Mouse (Mus musculus) hindbrain, embryonic 13.5 days (tissue): ENCODE data around the gene Gm867. TPM values are rescaled to one million over a fixed set of nuclear protein-coding genes. Genes with fewer than 3 reads are reported as not detected.

ENCODE experiments used
- ATAC-seq: fragments of 200-750 bp; cut with Nextera tagmentation; 2 replicates; pipeline ENCODE4 v1.8.0; 2017; ENCODE audit warnings: moderate TSS enrichment; ENCODE audit not compliant: low FRiP score
- H3K27ac ChIP-seq: fragments of 300-500 bp; sonication (generic); 2 replicates; pipeline ENCODE4 v1.5.1; 2015; ENCODE audit warnings: inconsistent platforms, mild to moderate bottlenecking, moderate library complexity
- H3K27me3 ChIP-seq: fragments of 300-500 bp; sonication (generic); 2 replicates; pipeline ENCODE4 v1.6.1; 2015; ENCODE audit warnings: mild to moderate bottlenecking, inconsistent platforms
- H3K36me3 ChIP-seq: fragments of 300-500 bp; sonication (generic); 2 replicates; pipeline ENCODE4 v1.6.1; 2015; ENCODE audit warnings: mild to moderate bottlenecking, inconsistent platforms
- H3K4me1 ChIP-seq: fragments of 300-500 bp; sonication (generic); replicated peaks from 2 replicates; pipeline ENCODE4 v1.6.1; 2015; ENCODE audit warnings: inconsistent platforms
- H3K4me2 ChIP-seq: fragments of 300-500 bp; sonication (generic); 2 replicates; pipeline ENCODE4 v1.6.1; 2015; ENCODE audit warnings: inconsistent platforms, mild to moderate bottlenecking, moderate library complexity
- H3K4me3 ChIP-seq: fragments of 300-500 bp; sonication (generic); 2 replicates; pipeline ENCODE4 v1.5.1; 2015; ENCODE audit warnings: mild to moderate bottlenecking, inconsistent platforms
- H3K9ac ChIP-seq: fragments of 300-500 bp; sonication (generic); 2 replicates; pipeline ENCODE4 v1.6.1; 2015; ENCODE audit warnings: mild to moderate bottlenecking, inconsistent platforms
- H3K9me3 ChIP-seq: fragments of 300-500 bp; sonication (generic); 2 replicates; pipeline ENCODE4 v1.6.1; 2016; ENCODE audit warnings: inconsistent platforms
- WGBS: fragments of 180-500 bp; shearing (Covaris S2); methylation state at CpG from one replicate; pipeline ENCODE4 v1.1.7; 2015; 5-methylcytosine and 5-hydroxymethylcytosine counted together
- polyA plus RNA-seq: library from polyadenylated mRNA; unstranded; fragments of >200 nt; fragmentation: Nextera tagmentation; extraction: Ambion mirVana; gene quantifications from 2 replicates; pipeline ENCODE4 v1.2.1, GENCODE M21; 2015

Gene Gm867
- polyA plus RNA-seq, 1 experiment from 2014 or later = 2.3 TPM

GRCm38 (mm10) chr10:75945213-75945612, 4.7 kb upstream of the Gm867 start:
- Histone ChIP-seq H3K4me2 (no peak overlapping the region), H3K27me3 (peaks cover 21% of the 10 kb centered on the region), H3K4me1 (peaks cover 21% of the 10 kb centered on the region), H3K36me3 (no peaks in the 10 kb centered on the region), H3K27ac (no peak overlapping the region), H3K9ac (no peak overlapping the region), H3K9me3 (no peaks in the 10 kb centered on the region), H3K4me3 (no peak overlapping the region)
- 92% methylated on average over 7 of the region's 7 CpGs for WGBS
- no peak for ATAC-seq

- Histone ChIP-seq H3K9ac (no peak overlapping the region), H3K4me3 (no peak overlapping the region), H3K9me3 (no peaks in the 10 kb centered on the region), H3K27me3 (peaks cover 16% of the 10 kb centered on the region), H3K4me2 (0 out of 2 replicates have a peak overlapping the region, but pooled peaks have one; percentile 1), H3K4me1 (peaks cover 21% of the 10 kb centered on the region), H3K27ac (peak overlapping the region; percentile 68), H3K36me3 (no peaks in the 10 kb centered on the region)
- ATAC-seq = no peak
- 12% methylated on average over 11 of the region's 11 CpGs for WGBS
Measured at GRCm38 (mm10) chr10:75944066-75944772, 3.7 kb upstream of the Gm867 start.

DNA sequence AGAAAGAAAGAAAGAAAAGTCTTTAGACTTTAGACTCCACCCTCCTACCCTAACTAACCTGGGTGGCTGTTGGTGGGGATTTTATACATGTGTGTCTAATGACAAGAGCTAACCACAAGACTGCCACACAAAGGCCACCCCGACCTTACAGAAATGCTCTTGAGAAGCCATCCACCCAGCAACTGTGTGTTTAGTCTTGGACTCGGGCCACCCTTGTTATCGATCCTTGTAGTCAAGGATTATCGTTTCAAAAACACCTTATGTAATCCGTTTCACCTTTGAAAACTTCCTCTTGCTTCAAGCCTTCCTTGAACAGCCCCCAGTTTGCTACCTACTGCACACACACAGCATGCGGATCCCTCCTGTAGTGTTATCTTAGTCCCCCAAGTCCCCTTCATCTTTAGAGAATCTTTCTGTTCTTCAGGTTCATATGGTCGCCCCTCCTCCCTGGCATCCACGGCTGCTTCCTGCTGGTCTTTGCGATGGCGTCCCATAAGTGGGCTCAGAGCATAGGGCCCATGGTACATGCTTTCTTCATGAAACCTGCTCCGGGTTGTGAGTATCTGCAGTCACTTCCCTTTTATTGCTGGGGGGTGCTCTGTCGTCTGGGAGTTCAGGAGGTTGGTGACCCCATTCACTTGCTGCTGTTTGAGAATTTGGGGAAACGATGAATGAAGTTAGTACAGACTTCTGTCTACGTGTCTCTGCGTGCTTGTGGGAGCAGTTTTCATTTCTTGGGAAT, 2.4 kb upstream of the Gm867 start, which contains the start of gene Vpreb3:
Vpreb3 (plus strand) TSS at position 322 of the 742 bp plus-strand sequence.
- Histone ChIP-seq H3K27me3 (peaks cover 10% of the 10 kb centered on the region), H3K36me3 (no peaks in the 10 kb centered on the region), H3K4me1 (peaks cover 21% of the 10 kb centered on the region), H3K9me3 (no peaks in the 10 kb centered on the region), H3K9ac (no peak within 1 kb of the TSS), H3K4me2 (0 out of 2 replicates have a peak within 1 kb of the TSS, but pooled peaks have one; percentile 1), H3K27ac (peak within 1 kb of the TSS; percentile 68), H3K4me3 (no peak within 1 kb of the TSS)
- ATAC-seq = no peak
- WGBS = 81% methylated on average over 15 of the region's 15 CpGs

- 60% methylated on average over 9 of the region's 9 CpGs for WGBS
- ATAC-seq = no peak
- no peak overlapping the region for H3K9ac ChIP-seq
- no peaks in the 10 kb centered on the region for H3K9me3 ChIP-seq
- peaks cover 26% of the 10 kb centered on the region for H3K27me3 ChIP-seq
- H3K4me2 ChIP-seq = no peak overlapping the region
- H3K27ac ChIP-seq = no peak overlapping the region
- H3K4me1 ChIP-seq = peaks cover 31% of the 10 kb centered on the region
- no peak overlapping the region for H3K4me3 ChIP-seq
- no peaks in the 10 kb centered on the region for H3K36me3 ChIP-seq
Measured at GRCm38 (mm10) chr10:75941042-75941824, 761 bp upstream of the Gm867 start.

DNA sequence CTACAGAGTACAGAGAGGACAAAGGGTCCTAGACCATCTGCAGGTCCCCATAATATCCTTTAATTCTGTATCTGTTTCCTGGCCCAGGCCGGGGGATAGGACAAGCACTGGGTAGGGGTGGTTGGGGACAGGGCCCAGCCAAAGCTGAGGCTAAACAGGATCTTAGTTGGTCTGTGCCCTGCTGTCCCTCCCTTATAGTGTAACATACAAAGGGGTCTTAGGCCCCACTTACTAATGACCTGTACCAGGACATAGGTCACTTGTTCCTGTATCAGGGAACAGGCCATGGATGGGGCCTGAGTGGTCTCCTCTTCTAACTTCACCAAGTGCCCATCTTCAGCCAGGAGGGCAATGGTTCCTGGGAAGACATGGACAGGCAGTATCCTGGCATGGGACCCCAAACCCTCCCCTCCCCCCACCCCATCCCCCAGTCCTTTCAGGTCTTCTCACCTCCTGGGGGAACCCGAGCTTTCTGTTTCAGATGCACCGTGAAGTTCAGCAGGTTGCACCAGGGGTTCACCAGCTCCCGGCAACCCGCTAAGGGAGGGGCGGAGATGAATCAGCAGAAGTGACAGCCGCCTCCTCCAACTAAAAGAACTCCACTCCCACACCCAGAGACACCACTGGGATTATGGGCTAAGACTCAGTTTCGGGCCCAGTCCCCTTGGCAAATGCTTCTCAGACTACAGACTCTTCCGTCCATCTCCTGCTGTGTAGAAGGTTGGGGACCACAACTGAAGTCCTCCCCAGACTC, 814 bp downstream of the Gm867 start:
- Histone ChIP-seq H3K27me3 (peaks cover 41% of the 10 kb centered on the region), H3K9me3 (no peaks in the 10 kb centered on the region), H3K4me2 (no peak overlapping the region), H3K4me3 (no peak overlapping the region), H3K4me1 (peaks cover 45% of the 10 kb centered on the region), H3K36me3 (no peaks in the 10 kb centered on the region), H3K27ac (no peak overlapping the region), H3K9ac (no peak overlapping the region)
- ATAC-seq = no peak
- WGBS = 40% methylated on average over 9 of the region's 9 CpGs

DNA sequence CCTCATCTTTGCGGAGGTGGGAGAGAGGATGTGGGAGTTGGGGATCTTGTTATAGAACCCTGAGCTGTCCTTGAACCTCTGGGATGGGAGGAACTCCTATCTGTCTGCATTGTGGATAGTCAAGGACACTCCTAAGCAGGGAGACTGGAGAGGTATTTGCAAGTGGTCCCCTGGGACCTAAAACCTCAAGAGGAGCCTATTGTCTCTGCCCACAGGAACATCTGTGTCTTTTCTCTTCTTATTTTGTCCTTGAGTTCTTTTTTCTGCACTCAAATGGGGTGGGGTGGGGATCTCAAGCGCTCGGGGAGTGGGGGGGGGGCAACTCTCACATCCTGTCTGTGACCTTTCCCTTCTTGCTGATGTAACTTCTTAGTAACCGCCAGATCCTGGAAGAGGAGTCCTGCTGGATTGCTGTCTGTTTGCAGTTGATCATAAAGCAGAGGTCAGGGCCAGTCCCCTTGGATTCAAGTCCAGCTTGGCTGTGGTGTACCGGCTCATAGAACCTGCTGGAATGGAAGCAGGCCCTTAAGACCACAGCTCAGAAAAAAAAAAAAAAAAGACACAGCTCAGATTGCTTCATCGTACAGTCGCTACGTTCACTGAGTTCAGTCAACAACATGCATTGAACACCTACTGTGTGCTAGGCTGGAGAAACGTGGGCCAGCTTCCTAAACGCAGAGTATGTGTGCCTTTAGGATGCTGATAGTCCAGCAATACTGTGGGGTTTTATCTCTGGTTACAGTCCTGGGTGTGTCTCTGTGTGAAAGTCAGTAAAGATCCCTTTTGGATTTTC, 2.4 kb downstream of the Gm867 start:
- no peaks in the 10 kb centered on the region for H3K9me3 ChIP-seq
- no peak for ATAC-seq
- no peaks in the 10 kb centered on the region for H3K36me3 ChIP-seq
- H3K4me1 ChIP-seq = peaks cover 33% of the 10 kb centered on the region
- no peak overlapping the region for H3K27ac ChIP-seq
- H3K27me3 ChIP-seq = peaks cover 45% of the 10 kb centered on the region
- no peak overlapping the region for H3K4me2 ChIP-seq
- WGBS = 52% methylated on average over 9 of the region's 10 CpGs
- no peak overlapping the region for H3K9ac ChIP-seq
- H3K4me3 ChIP-seq = no peak overlapping the region

GRCm38 (mm10) chr10:75936909-75937667, 3.4 kb downstream of the Gm867 start:
- no peak for ATAC-seq
- 31% methylated on average over 18 of the region's 18 CpGs for WGBS
- Histone ChIP-seq H3K4me1 (peaks cover 42% of the 10 kb centered on the region), H3K36me3 (no peaks in the 10 kb centered on the region), H3K4me3 (no peak overlapping the region), H3K9me3 (no peaks in the 10 kb centered on the region), H3K27me3 (peaks cover 51% of the 10 kb centered on the region), H3K4me2 (peak overlapping the region; percentile 90; the same call in 1 of the 2 replicates), H3K27ac (no peak overlapping the region), H3K9ac (no peak overlapping the region)

GRCm38 (mm10) chr10:75935680-75936541, 4.6 kb downstream of the Gm867 start, which contains the start of gene Mmp11:
Gene Mmp11 (minus strand): TSS chr10:75936496.
- H3K4me1 ChIP-seq = peaks cover 51% of the 10 kb centered on the region
- no peaks in the 10 kb centered on the region for H3K9me3 ChIP-seq
- H3K9ac ChIP-seq = peak within 1 kb of the TSS; percentile 75
- peak within 1 kb of the TSS; percentile 57 for H3K4me3 ChIP-seq
- ATAC-seq = peak; percentile 71
- H3K36me3 ChIP-seq = no peaks in the 10 kb centered on the region
- H3K27me3 ChIP-seq = peaks cover 61% of the 10 kb centered on the region
- peak within 1 kb of the TSS; percentile 90 for H3K4me2 ChIP-seq
- H3K27ac ChIP-seq = peak within 1 kb of the TSS; percentile 71; the same call in 1 of the 2 replicates
- 2% methylated on average over 51 of the region's 51 CpGs for WGBS

GRCm38 (mm10) chr10:75934991-75935390, 5.5 kb downstream of the Gm867 start:
- Histone ChIP-seq H3K4me2 (peak overlapping the region; percentile 90), H3K4me3 (peak overlapping the region; percentile 57), H3K4me1 (peaks cover 54% of the 10 kb centered on the region), H3K27me3 (peaks cover 69% of the 10 kb centered on the region), H3K9ac (no peak overlapping the region), H3K27ac (no peak overlapping the region), H3K36me3 (no peaks in the 10 kb centered on the region), H3K9me3 (no peaks in the 10 kb centered on the region)
- WGBS = 53% methylated on average over 1 of the region's 1 CpGs
- ATAC-seq = no peak

- peak within 1 kb of the TSS; percentile 51 for H3K4me3 ChIP-seq
- H3K9me3 ChIP-seq = no peaks in the 10 kb centered on the region
- H3K36me3 ChIP-seq = peaks cover 3% of the 10 kb centered on the region; the same call in 1 of the 2 replicates
- H3K9ac ChIP-seq = peak within 1 kb of the TSS; percentile 87
- peak within 1 kb of the TSS; percentile 40; the same call in 1 of the 2 replicates for H3K27ac ChIP-seq
- WGBS = 21% methylated on average over 6 of the region's 6 CpGs
- ATAC-seq = no peak
- H3K4me2 ChIP-seq = peak within 1 kb of the TSS; percentile 93
- peaks cover 66% of the 10 kb centered on the region for H3K27me3 ChIP-seq
- peaks cover 56% of the 10 kb centered on the region for H3K4me1 ChIP-seq
Measured at GRCm38 (mm10) chr10:75932891-75933290, 7.6 kb downstream of the Gm867 start, which contains the start of gene Chchd10. Gene Chchd10 (plus strand): TSS chr10:75933130.
